Mouse (Mus musculus): ENCODE measurements around the gene Zfyve21. TPM values are rescaled to one million over a fixed set of nuclear protein-coding genes. Genes with fewer than 3 reads are reported as not detected.
A peak's percentile ranks its signal among the peaks of the same experiment; 100 is the strongest.

Gene Zfyve21
- total RNA-seq, 1 experiment from 2014 or later: 8.4 TPM

GRCm38 (mm10) chr12:111797251-111797650, 16.7 kb upstream of the Zfyve21 start:
- no peak for ATAC-seq (replicated peaks; ENCODE audit: low read depth, poor library complexity, severe bottlenecking)

GRCm38 (mm10) chr12:111798493-111798892, 15.5 kb upstream of the Zfyve21 start:
- no peak for ATAC-seq (replicated peaks; ENCODE audit: low read depth, poor library complexity, severe bottlenecking)

- no peak for ATAC-seq (replicated peaks; ENCODE audit: low read depth, poor library complexity, severe bottlenecking)
Measured at GRCm38 (mm10) chr12:111800459-111801183, 13.3 kb upstream of the Zfyve21 start.

GRCm38 (mm10) chr12:111803538-111803937, 10.4 kb upstream of the Zfyve21 start:
- no peak for ATAC-seq (replicated peaks; ENCODE audit: low read depth, poor library complexity, severe bottlenecking)

- ATAC-seq (replicated peaks; ENCODE audit: low read depth, poor library complexity, severe bottlenecking): no peak
Measured at GRCm38 (mm10) chr12:111808775-111809174, 5.2 kb upstream of the Zfyve21 start.

- peak; percentile 51 for ATAC-seq (replicated peaks; ENCODE audit: low read depth, poor library complexity, severe bottlenecking)
Measured at GRCm38 (mm10) chr12:111809762-111810161, 4.2 kb upstream of the Zfyve21 start.

GRCm38 (mm10) chr12:111812075-111812474, 1.9 kb upstream of the Zfyve21 start:
- no peak for ATAC-seq (replicated peaks; ENCODE audit: low read depth, poor library complexity, severe bottlenecking)

GRCm38 (mm10) chr12:111812611-111813010, 1.4 kb upstream of the Zfyve21 start:
- no peak for ATAC-seq (replicated peaks; ENCODE audit: low read depth, poor library complexity, severe bottlenecking)

GRCm38 (mm10) chr12:111813111-111813765, 732 bp upstream of the Zfyve21 start:
- ATAC-seq (replicated peaks; ENCODE audit: low read depth, poor library complexity, severe bottlenecking): peak; percentile 1; the same call in 1 of the 2 replicates

GRCm38 (mm10) chr12:111814769-111815762, 1.1 kb downstream of the Zfyve21 start:
- ATAC-seq (replicated peaks; ENCODE audit: low read depth, poor library complexity, severe bottlenecking): no peak

GRCm38 (mm10) chr12:111816528-111816927, 2.6 kb downstream of the Zfyve21 start:
- no peak for ATAC-seq (replicated peaks; ENCODE audit: low read depth, poor library complexity, severe bottlenecking)

- no peak for ATAC-seq (replicated peaks; ENCODE audit: low read depth, poor library complexity, severe bottlenecking)
Measured at GRCm38 (mm10) chr12:111816967-111817366, 3.0 kb downstream of the Zfyve21 start.

GRCm38 (mm10) chr12:111817991-111818390, 4.0 kb downstream of the Zfyve21 start:
- ATAC-seq (replicated peaks; ENCODE audit: low read depth, poor library complexity, severe bottlenecking): no peak

- ATAC-seq (replicated peaks; ENCODE audit: low read depth, poor library complexity, severe bottlenecking): no peak
Measured at GRCm38 (mm10) chr12:111819936-111820335, 6.0 kb downstream of the Zfyve21 start.

GRCm38 (mm10) chr12:111820708-111821107, 6.7 kb downstream of the Zfyve21 start:
- no peak for ATAC-seq (replicated peaks; ENCODE audit: low read depth, poor library complexity, severe bottlenecking)

- no peak for ATAC-seq (replicated peaks; ENCODE audit: low read depth, poor library complexity, severe bottlenecking)
Measured at GRCm38 (mm10) chr12:111821931-111822330, 8.0 kb downstream of the Zfyve21 start.

GRCm38 (mm10) chr12:111827556-111827955, 13.6 kb downstream of the Zfyve21 start:
- no peak for ATAC-seq (replicated peaks; ENCODE audit: low read depth, poor library complexity, severe bottlenecking)

- no peak for ATAC-seq (replicated peaks; ENCODE audit: low read depth, poor library complexity, severe bottlenecking)
Measured at GRCm38 (mm10) chr12:111829447-111829846, 15.5 kb downstream of the Zfyve21 start.

- no peak for ATAC-seq (replicated peaks; ENCODE audit: low read depth, poor library complexity, severe bottlenecking)
Measured at GRCm38 (mm10) chr12:111829954-111830353, 16.0 kb downstream of the Zfyve21 start.

- no peak for ATAC-seq (replicated peaks; ENCODE audit: low read depth, poor library complexity, severe bottlenecking)
Measured at GRCm38 (mm10) chr12:111830375-111830774, 16.4 kb downstream of the Zfyve21 start.
